Mouse (Mus musculus): Measurements from ENCODE around the gene Ercc6. TPM values are rescaled to one million over a fixed set of nuclear protein-coding genes. Genes with fewer than 3 reads are reported as not detected.

Ercc6 gene
- polyA plus RNA-seq, 1 experiment from 2014 or later = 28.2 TPM

- Histone ChIP-seq H3K4me2 (ENCODE audit: low read depth, severe bottlenecking) (no peak overlapping the region), H3K4me3 (ENCODE audit: low read depth, low read length) (no peak overlapping the region), H3K9me3 (ENCODE audit: control insufficient read depth, low read length) (no peaks in the 10 kb centered on the region), H3K4me1 (ENCODE audit: control insufficient read depth, insufficient read depth, low read length) (no peaks in the 10 kb centered on the region), H3K36me3 (ENCODE audit: control insufficient read depth, insufficient read depth, low read length) (no peaks in the 10 kb centered on the region), H3K27me3 (ENCODE audit: control insufficient read depth, insufficient read depth, low read length) (no peaks in the 10 kb centered on the region), H3K27ac (replicated peaks; ENCODE audit: low read depth, low read length) (no peak overlapping the region), H3K9ac (ENCODE audit: low read length) (no peak overlapping the region)
- ATAC-seq (ENCODE audit: insufficient number of reproducible peaks, low FRiP score, low TSS enrichment, low read depth) = no peak
- 90% methylated on average over 7 of the region's 7 CpGs for WGBS
- DNase-seq (ENCODE audit: low spot score) = no peak
Observed at GRCm38 (mm10) chr14:32624811-32625210, 111.5 kb downstream of the Ercc6 start.

GRCm38 (mm10) chr14:32627271-32627670 lies 114.0 kb downstream of the Ercc6 start:
- H3K27me3 ChIP-seq (ENCODE audit: control insufficient read depth, insufficient read depth, low read length) = no peaks in the 10 kb centered on the region
- no peaks in the 10 kb centered on the region for H3K4me1 ChIP-seq (ENCODE audit: control insufficient read depth, insufficient read depth, low read length)
- WGBS = 68% methylated on average over 2 of the region's 2 CpGs
- H3K4me2 ChIP-seq (ENCODE audit: low read depth, severe bottlenecking) = no peak overlapping the region
- no peak overlapping the region for H3K27ac ChIP-seq (replicated peaks; ENCODE audit: low read depth, low read length)
- H3K9me3 ChIP-seq (ENCODE audit: control insufficient read depth, low read length) = no peaks in the 10 kb centered on the region
- no peak overlapping the region for H3K9ac ChIP-seq (ENCODE audit: low read length)
- no peak overlapping the region for H3K4me3 ChIP-seq (ENCODE audit: low read depth, low read length)
- DNase-seq (ENCODE audit: low spot score) (no peak), ATAC-seq (ENCODE audit: insufficient number of reproducible peaks, low FRiP score, low TSS enrichment, low read depth) (no peak)
- no peaks in the 10 kb centered on the region for H3K36me3 ChIP-seq (ENCODE audit: control insufficient read depth, insufficient read depth, low read length)

DNA sequence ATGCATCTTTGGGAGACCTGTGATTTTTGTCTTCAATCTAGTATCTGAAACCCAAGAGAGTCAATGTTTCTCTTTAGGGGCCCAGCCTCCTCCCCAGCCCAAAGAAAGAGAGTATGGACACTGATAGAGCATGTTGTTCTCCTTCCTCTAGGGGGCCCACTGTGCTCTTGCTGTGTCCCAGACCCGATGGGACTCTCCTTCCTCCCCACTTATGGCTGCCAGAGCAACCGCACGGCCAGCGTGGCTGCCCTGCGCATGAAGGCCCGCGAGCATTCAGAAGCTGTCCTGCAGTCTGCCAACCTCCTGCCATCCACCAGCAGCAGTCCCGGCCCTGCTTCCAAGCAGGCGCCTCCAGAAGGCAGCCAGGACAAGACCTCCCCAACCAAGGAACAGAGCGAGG lies 115.3 kb downstream of the Ercc6 start:
- Histone ChIP-seq H3K36me3 (ENCODE audit: control insufficient read depth, insufficient read depth, low read length) (no peaks in the 10 kb centered on the region), H3K4me1 (ENCODE audit: control insufficient read depth, insufficient read depth, low read length) (no peaks in the 10 kb centered on the region), H3K27me3 (ENCODE audit: control insufficient read depth, insufficient read depth, low read length) (no peaks in the 10 kb centered on the region), H3K4me3 (ENCODE audit: low read depth, low read length) (no peak overlapping the region), H3K9me3 (ENCODE audit: control insufficient read depth, low read length) (no peaks in the 10 kb centered on the region), H3K9ac (ENCODE audit: low read length) (no peak overlapping the region), H3K4me2 (ENCODE audit: low read depth, severe bottlenecking) (no peak overlapping the region), H3K27ac (replicated peaks; ENCODE audit: low read depth, low read length) (no peak overlapping the region)
- DNase-seq (ENCODE audit: low spot score) (peak; percentile 32), ATAC-seq (ENCODE audit: insufficient number of reproducible peaks, low FRiP score, low TSS enrichment, low read depth) (no peak)
- WGBS = 44% methylated on average over 10 of the region's 10 CpGs

Other genes starting within 250 kb of the Ercc6 start
- 17.6 and 18.8 TPM in 2 replicates for gene Ogdhl, start 191.5 kb upstream of the Ercc6 start, polyA plus RNA-seq (2014; fragmentation: Nextera tagmentation; extraction: Ambion mirVana)
- not detected in 2 replicates for gene 1700024G13Rik, start 125.1 kb upstream of the Ercc6 start, polyA plus RNA-seq (2014; fragmentation: Nextera tagmentation; extraction: Ambion mirVana)
- gene Slc18a3, start 48.7 kb upstream of the Ercc6 start, polyA plus RNA-seq (2014; fragmentation: Nextera tagmentation; extraction: Ambion mirVana) = 0.08 TPM in 1 of 2 replicates, not detected in the other
- gene Chat, start 47.5 kb upstream of the Ercc6 start, polyA plus RNA-seq (2014; fragmentation: Nextera tagmentation; extraction: Ambion mirVana) = not detected in 2 replicates
- 0.16 TPM in 1 of 2 replicates, not detected in the other for gene Prrxl1, start 85.9 kb downstream of the Ercc6 start, polyA plus RNA-seq (2014; fragmentation: Nextera tagmentation; extraction: Ambion mirVana)
- gene 3425401B19Rik, start 171.8 kb downstream of the Ercc6 start, polyA plus RNA-seq (2014; fragmentation: Nextera tagmentation; extraction: Ambion mirVana) = 0.09 and 0.23 TPM in 2 replicates